Comparison of ENCODE assay signal across 9 mouse cellular contexts in genomic region chr3:105058627-105059513, GRCm38 (mm10). TPM values are rescaled to one million over a fixed set of nuclear protein-coding genes. Genes with fewer than 3 reads are reported as not detected.
DNase-seq lines count a peak whose midpoint lies in the region; ATAC-seq and TF ChIP-seq lines count a peak whose summit lies in the region.
"Had no signal": no experiment of that assay in that cellular context is flagged by ENCODE, and none has a peak within 500 bp of the region (broad histone marks: within the 10 kb centered on the region; RNA-seq: fewer than 3 reads in every experiment).

No protein-coding gene starts in this region.

- TF ChIP-seq CTCF in brain, embryonic 14.5 days (IDR thresholded peaks at IDR 0.05; ENCODE audit: borderline replicate concordance, extremely low read depth, insufficient read depth, insufficient read length): peak; percentile 95
- peak; percentile 100 for TF ChIP-seq CTCF in kidney, postnatal 0 days (IDR thresholded peaks at IDR 0.05; ENCODE audit: low read depth)

- peak overlapping the region; percentile 45 for H3K4me3 ChIP-seq in heart, embryonic 13.5 days
- H3K4me3 ChIP-seq in kidney, postnatal 0 days (replicated peaks; ENCODE audit: low read depth, low read length): 0 out of 2 replicates have a peak overlapping the region, but pooled peaks have one; percentile 7
- H3K4me3 ChIP-seq in liver, embryonic 12.5 days: no peak overlapping the region
- H3K4me3 ChIP-seq: erythroblast, embryonic 14.5 days had no signal

- peak; percentile 64; the same call in 1 of the 2 replicates for ATAC-seq in erythroblast, adult 5-6 weeks (replicated peaks; ENCODE audit: low FRiP score, poor library complexity, severe bottlenecking)
- no peak for ATAC-seq in heart, embryonic 13.5 days (ENCODE audit: extremely low read depth, insufficient number of reproducible peaks, low FRiP score, low TSS enrichment)
- peak; percentile 17; the same call in 1 of the 2 replicates for ATAC-seq in kidney, postnatal 0 days (replicated peaks; ENCODE audit: low FRiP score, low read depth)
- no peak for ATAC-seq in liver, embryonic 12.5 days

- no peak for TF ChIP-seq POLR2A in brain, embryonic 14.5 days (IDR thresholded peaks at IDR 0.05; ENCODE audit: borderline replicate concordance, extremely low read depth, insufficient read depth, insufficient read length, poor library complexity, severe bottlenecking)

- 12% methylated on average over 25 of the region's 25 CpGs for WGBS in heart, embryonic 13.5 days
- 11% methylated on average over 25 of the region's 25 CpGs for WGBS in kidney, postnatal 0 days
- WGBS in liver, embryonic 12.5 days (ENCODE audit: insufficient replicate concordance): 16% methylated on average over 25 of the region's 25 CpGs

- H3K36me3 ChIP-seq in heart, embryonic 13.5 days: no peaks in the 10 kb centered on the region
- no peaks in the 10 kb centered on the region for H3K36me3 ChIP-seq in kidney, postnatal 0 days (ENCODE audit: insufficient read depth, low read length)
- H3K36me3 ChIP-seq in liver, embryonic 12.5 days: no peaks in the 10 kb centered on the region
- no peaks in the 10 kb centered on the region for H3K36me3 ChIP-seq in splenic B cell, adult 2 months (ENCODE audit: control insufficient read depth, insufficient read depth, low read length, poor library complexity, severe bottlenecking)

- DNase-seq in CD4-positive helper T cell, adult 2 months (ENCODE audit: low read depth, low spot score): peak; percentile 52
- peak; percentile 91 for DNase-seq in brain, embryonic 14.5 days (ENCODE audit: low read depth)
- DNase-seq in kidney, postnatal 0 days (ENCODE audit: low spot score): peak; percentile 94
- DNase-seq in naive thymus-derived CD4-positive, alpha-beta T cell, adult 2 months (ENCODE audit: low read depth): peak; percentile 68
- DNase-seq in splenic B cell, adult 2 months (ENCODE audit: low read depth, low spot score): peak; percentile 61

- peak overlapping the region; percentile 75 for H3K9ac ChIP-seq in heart, embryonic 13.5 days
- no peak overlapping the region for H3K9ac ChIP-seq in kidney, postnatal 0 days (ENCODE audit: low read depth, low read length)
- H3K9ac ChIP-seq in liver, embryonic 12.5 days: no peak overlapping the region

- no peaks in the 10 kb centered on the region for H3K27me3 ChIP-seq in heart, embryonic 13.5 days (replicated peaks)
- no peaks in the 10 kb centered on the region for H3K27me3 ChIP-seq in kidney, postnatal 0 days (ENCODE audit: insufficient read depth, low read length)
- peaks cover 43% of the 10 kb centered on the region for H3K27me3 ChIP-seq in liver, embryonic 12.5 days (replicated peaks)
- no peaks in the 10 kb centered on the region for H3K27me3 ChIP-seq in splenic B cell, adult 2 months (ENCODE audit: control insufficient read depth, insufficient read depth, low read length, poor library complexity, severe bottlenecking)

- H3K4me1 ChIP-seq in heart, embryonic 13.5 days: peaks cover 42% of the 10 kb centered on the region
- no peaks in the 10 kb centered on the region for H3K4me1 ChIP-seq in kidney, postnatal 0 days (replicated peaks; ENCODE audit: insufficient read depth, low read length)
- H3K4me1 ChIP-seq in liver, embryonic 12.5 days: 0 out of 2 replicates have a peak, but pooled peaks cover 3% of the 10 kb centered on the region

- no peak overlapping the region for H3K27ac ChIP-seq in heart, embryonic 13.5 days (replicated peaks)
- H3K27ac ChIP-seq in kidney, postnatal 0 days: no peak overlapping the region
- no peak overlapping the region for H3K27ac ChIP-seq in liver, embryonic 12.5 days

- peak overlapping the region; percentile 70 for H3K4me2 ChIP-seq in heart, embryonic 13.5 days
- peak overlapping the region; percentile 46 for H3K4me2 ChIP-seq in kidney, postnatal 0 days (ENCODE audit: low read length)
- H3K4me2 ChIP-seq in liver, embryonic 12.5 days: peak overlapping the region; percentile 48

- H3K9me3 ChIP-seq in heart, embryonic 13.5 days: no peaks in the 10 kb centered on the region
- H3K9me3 ChIP-seq in kidney, postnatal 0 days (replicated peaks; ENCODE audit: low read length): no peaks in the 10 kb centered on the region
- no peaks in the 10 kb centered on the region for H3K9me3 ChIP-seq in liver, embryonic 12.5 days (replicated peaks)

RNA-seq across cellular contexts. Expression of gene Cttnbp2nl, which starts 5.9 kb away (rescaled TPM):
- 12.1 and 28.8 TPM in 2 replicates for polyA plus RNA-seq in brain, embryonic 14.5 days (2012; rRNA removed)
- not detected in 2 replicates for total RNA-seq in erythroblast, adult 5-6 weeks (2015; ENCODE audit: low replicate concordance)
- total RNA-seq in erythroblast, adult 5-6 weeks (2017; ENCODE audit: low replicate concordance): under 0.01 and 0.42 TPM in 2 replicates
- polyA plus RNA-seq in heart, embryonic 13.5 days (2015; fragmentation: Nextera tagmentation; extraction: Ambion mirVana): 24.1 and 26.8 TPM in 2 replicates
- 26.4 and 26.5 TPM in 2 replicates for polyA plus RNA-seq in kidney, postnatal 0 days (2015; fragmentation: Nextera tagmentation; extraction: Ambion mirVana)
- 3.4 and 3.8 TPM in 2 replicates for polyA plus RNA-seq in liver, embryonic 12.5 days (2016; fragmentation: Nextera tagmentation; extraction: Ambion mirVana)

RNA-seq across cellular contexts. Expression of gene 4930564D02Rik, which starts 7.8 kb away (rescaled TPM):
- not detected in 2 replicates for polyA plus RNA-seq in brain, embryonic 14.5 days (2012; rRNA removed)
- not detected in 2 replicates for total RNA-seq in erythroblast, adult 5-6 weeks (2015; ENCODE audit: low replicate concordance)
- total RNA-seq in erythroblast, adult 5-6 weeks (2017; ENCODE audit: low replicate concordance): not detected in 2 replicates
- not detected in 2 replicates for polyA plus RNA-seq in heart, embryonic 13.5 days (2015; fragmentation: Nextera tagmentation; extraction: Ambion mirVana)
- polyA plus RNA-seq in kidney, postnatal 0 days (2015; fragmentation: Nextera tagmentation; extraction: Ambion mirVana): not detected in 2 replicates
- polyA plus RNA-seq in liver, embryonic 12.5 days (2016; fragmentation: Nextera tagmentation; extraction: Ambion mirVana): not detected in 2 replicates
- polyA plus RNA-seq: erythroblast, embryonic 14.5 days had no signal

Comparison
In these comparisons a context has a peak if more than half of its experiments do, and no peak if none do; other contexts are left out.
1. ATAC-seq: peak in erythroblast, adult 5-6 weeks (single experiment) and kidney, postnatal 0 days (single experiment); none in heart, embryonic 13.5 days (single experiment) and liver, embryonic 12.5 days (single experiment).
2. Peak in every context shown above with its lines, with median percentiles within 50 percentile points of each other: DNase-seq and H3K4me2 ChIP-seq.